Mouse (Mus musculus) limb, embryonic 14.5 days (tissue): ENCODE measurements around the gene Vmn2r108. TPM values are rescaled to one million over a fixed set of nuclear protein-coding genes. Genes with fewer than 3 reads are reported as not detected.
"Not testable (repeated sequence)": the region's sequence is repeated elsewhere in the genome, so short reads cannot be mapped to it uniquely, and the experiment has no call there.

Source experiments
- ATAC-seq: fragments of 200-750 bp; cut with Nextera tagmentation; 2 replicates; pipeline ENCODE4 v1.8.0; 2017; ENCODE audit warnings: low read depth, moderate number of reproducible peaks, moderate TSS enrichment; ENCODE audit not compliant: low FRiP score
- DNase-seq: peaks from one replicate; pipeline ENCODE4 v3.0.0-alpha.2; 2015; ENCODE audit warnings: low spot score
- H3K27ac ChIP-seq: fragments of 300-500 bp; sonication (generic); replicated peaks from 2 replicates; pipeline ENCODE4 v1.5.1; 2014; ENCODE audit warnings: low read depth, mild to moderate bottlenecking, low read length, moderate library complexity, mixed read lengths
- H3K27me3 ChIP-seq: fragments of 300-500 bp; sonication (generic); 2 replicates; pipeline ENCODE4 v1.6.1; 2014; ENCODE audit warnings: low read length, mixed read lengths; ENCODE audit not compliant: control insufficient read depth, insufficient read depth
- H3K36me3 ChIP-seq: fragments of 300-500 bp; sonication (generic); 2 replicates; pipeline ENCODE4 v1.6.1; 2014; ENCODE audit warnings: mild to moderate bottlenecking, low read length, moderate library complexity, mixed read lengths; ENCODE audit not compliant: control insufficient read depth, insufficient read depth
- H3K4me1 ChIP-seq: fragments of 300-500 bp; sonication (generic); 2 replicates; pipeline ENCODE4 v1.6.1; 2014; ENCODE audit warnings: antibody characterized with exemption, low read length, mixed read lengths; ENCODE audit not compliant: control insufficient read depth, insufficient read depth
- H3K4me2 ChIP-seq: fragments of 300-500 bp; sonication (generic); replicated peaks from 2 replicates; pipeline ENCODE4 v1.6.1; 2014; ENCODE audit warnings: low read depth, mild to moderate bottlenecking, low read length, moderate library complexity; ENCODE audit not compliant: severe bottlenecking
- H3K4me3 ChIP-seq: fragments of 300-500 bp; sonication (generic); replicated peaks from 2 replicates; pipeline ENCODE4 v1.5.1; 2014; ENCODE audit warnings: low read length
- H3K9ac ChIP-seq: fragments of 300-500 bp; sonication (generic); 2 replicates; pipeline ENCODE4 v1.6.1; 2014; ENCODE audit warnings: mild to moderate bottlenecking, low read depth, low read length, moderate library complexity; ENCODE audit not compliant: severe bottlenecking
- H3K9me3 ChIP-seq: fragments of 300-500 bp; sonication (generic); 2 replicates; pipeline ENCODE4 v1.6.1; 2016; ENCODE audit warnings: low read length; ENCODE audit not compliant: control insufficient read depth
- POLR2A ChIP-seq: fragments of 200-500 bp; IDR thresholded peaks from 2 replicates; pipeline ENCODE4 v1.8.0; 2012; ENCODE audit warnings: inconsistent platforms, mild to moderate bottlenecking, moderate library complexity, borderline replicate concordance; ENCODE audit not compliant: insufficient read depth, insufficient read length; ENCODE audit errors: extremely low read depth
- WGBS: fragments of 180-500 bp; shearing (Covaris S2); extraction: QIAGEN DNeasy Blood & Tissue Kit; methylation state at CpG from one replicate; pipeline ENCODE4 v1.1.7; 2014; 5-methylcytosine and 5-hydroxymethylcytosine counted together
- polyA plus RNA-seq, 2 experiments: library from polyadenylated mRNA; depleted of rRNA in 1 of 2; stranded (reverse) in 1 of 2; unstranded in 1 of 2; fragments of >200 nt; fragmentation: Nextera tagmentation in 1 of 2; extraction: Ambion mirVana in 1 of 2; gene quantifications; 2 replicates each; pipeline versions ENCODE4 v1.2.1 to v1.2.3; 2012 to 2014

Gene Vmn2r108
- polyA plus RNA-seq (2012; rRNA removed): not detected in 2 replicates
- polyA plus RNA-seq (2014; fragmentation: Nextera tagmentation; extraction: Ambion mirVana): not detected in 2 replicates

DNA sequence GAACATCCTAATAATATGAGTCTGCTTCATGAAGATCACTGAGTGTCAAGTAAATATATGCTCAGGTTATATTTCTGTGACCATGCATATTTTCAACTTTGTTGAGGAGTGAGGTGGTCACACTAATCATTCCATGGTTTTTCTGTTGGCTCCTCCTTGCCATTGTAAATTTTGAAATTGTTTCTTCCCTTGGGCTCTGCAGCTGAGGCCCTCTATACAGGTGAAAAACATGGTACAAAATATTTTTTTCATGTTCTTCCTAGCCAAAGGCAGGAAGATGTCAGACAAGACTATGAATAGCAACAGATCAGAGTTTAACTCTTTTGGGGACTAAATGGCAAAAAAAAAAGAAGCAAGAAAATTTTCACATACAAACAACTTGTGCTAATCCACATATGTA is at the start of gene Vmn2r108:
Vmn2r108 (minus strand) TSS at position 101 of the 400 bp plus-strand sequence.
- H3K9me3 ChIP-seq: no peaks in the 10 kb centered on the region
- ATAC-seq (no peak), DNase-seq (no peak)
- H3K9ac ChIP-seq: no peak within 1 kb of the TSS
- no peak within 1 kb of the TSS for H3K27ac ChIP-seq
- TF ChIP-seq POLR2A: no peak
- H3K4me3 ChIP-seq: no peak within 1 kb of the TSS
- no peak within 1 kb of the TSS for H3K4me2 ChIP-seq
- H3K36me3 ChIP-seq: no peaks in the 10 kb centered on the region
- H3K27me3 ChIP-seq: no peaks in the 10 kb centered on the region
- no peaks in the 10 kb centered on the region for H3K4me1 ChIP-seq

DNA sequence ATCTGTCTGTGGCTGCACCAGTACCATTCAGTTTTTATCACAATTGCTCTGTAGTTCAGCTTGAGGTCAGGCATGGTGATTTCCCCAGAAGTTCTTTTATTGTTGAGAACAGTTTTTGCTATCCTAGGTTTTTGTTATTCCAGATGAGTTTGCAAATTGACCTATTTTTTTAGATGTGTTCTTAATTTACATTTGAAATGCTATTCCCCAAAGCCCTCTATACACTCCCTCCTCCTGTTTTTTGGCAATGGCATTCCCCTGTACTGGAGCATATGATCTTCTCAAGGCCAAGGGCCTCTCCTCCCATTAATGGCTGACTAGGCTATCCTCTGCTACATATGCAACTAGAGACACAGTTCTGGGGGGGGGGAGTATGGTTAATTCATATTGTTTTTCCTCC is 27.1 kb upstream of the Vmn2r108 start:
- H3K27ac ChIP-seq, H3K27me3 ChIP-seq, H3K4me3 ChIP-seq, ATAC-seq, H3K4me2 ChIP-seq, H3K9ac ChIP-seq, H3K4me1 ChIP-seq, DNase-seq, H3K36me3 ChIP-seq, H3K9me3 ChIP-seq: not testable (repeated sequence)

DNA sequence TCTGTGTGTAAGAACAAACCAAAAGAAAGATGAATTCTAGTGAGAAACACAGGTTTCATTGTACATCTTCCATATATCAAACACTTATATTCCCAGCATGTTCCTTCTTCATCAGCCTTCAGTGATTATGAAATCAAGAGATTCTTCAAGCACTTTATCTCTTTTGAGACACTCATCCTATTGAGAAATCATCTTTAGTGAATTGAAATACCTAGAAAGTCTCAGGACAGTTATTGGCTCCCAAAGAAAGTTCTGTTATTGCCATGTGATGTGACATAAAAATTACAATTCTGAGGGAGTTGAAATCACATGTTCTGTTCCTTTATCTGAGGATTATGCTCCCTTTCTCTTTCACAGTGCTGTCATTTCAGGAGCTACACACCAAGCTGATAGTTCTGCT is 16.7 kb upstream of the Vmn2r108 start, which contains the start of gene Vmn1r225:
Vmn1r225 (plus strand) TSS at position 301 of the 400 bp plus-strand sequence.
- Histone ChIP-seq H3K27me3 (no peaks in the 10 kb centered on the region), H3K4me3 (no peak within 1 kb of the TSS), H3K9ac (no peak within 1 kb of the TSS), H3K27ac (no peak within 1 kb of the TSS), H3K36me3 (no peaks in the 10 kb centered on the region), H3K4me2 (no peak within 1 kb of the TSS), H3K4me1 (no peaks in the 10 kb centered on the region), H3K9me3 (no peaks in the 10 kb centered on the region; the same call in 1 of the 2 replicates)
- ATAC-seq: no peak
- TF ChIP-seq POLR2A: no peak
- DNase-seq: no peak

DNA sequence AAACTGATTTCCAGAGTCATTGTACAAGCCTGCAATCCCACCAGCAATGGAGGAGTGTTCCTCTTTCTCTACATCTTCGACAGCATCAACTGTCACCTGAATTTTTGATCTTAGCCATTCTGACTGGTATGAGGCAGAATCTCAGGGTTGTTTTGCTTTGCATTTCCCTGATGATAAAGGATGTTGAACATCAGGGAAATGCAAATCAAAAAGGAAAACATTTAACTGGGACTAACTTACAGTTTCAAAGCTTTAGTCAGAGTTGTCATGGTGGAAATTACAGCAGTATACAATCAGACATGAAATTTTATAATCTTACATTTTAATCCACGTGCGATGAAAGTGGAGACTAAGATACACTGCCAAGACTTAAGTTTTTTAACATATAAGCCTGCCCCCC is 7.8 kb downstream of the Vmn2r108 start:
- Histone ChIP-seq H3K27ac (no peak overlapping the region), H3K9me3 (no peaks in the 10 kb centered on the region), H3K4me1 (no peaks in the 10 kb centered on the region), H3K4me2 (no peak overlapping the region), H3K4me3 (no peak overlapping the region), H3K36me3 (no peaks in the 10 kb centered on the region), H3K27me3 (no peaks in the 10 kb centered on the region), H3K9ac (no peak overlapping the region)
- 69% methylated on average over 3 of the region's 3 CpGs for WGBS
- no peak for DNase-seq
- no peak for ATAC-seq
- TF ChIP-seq POLR2A: no peak

DNA sequence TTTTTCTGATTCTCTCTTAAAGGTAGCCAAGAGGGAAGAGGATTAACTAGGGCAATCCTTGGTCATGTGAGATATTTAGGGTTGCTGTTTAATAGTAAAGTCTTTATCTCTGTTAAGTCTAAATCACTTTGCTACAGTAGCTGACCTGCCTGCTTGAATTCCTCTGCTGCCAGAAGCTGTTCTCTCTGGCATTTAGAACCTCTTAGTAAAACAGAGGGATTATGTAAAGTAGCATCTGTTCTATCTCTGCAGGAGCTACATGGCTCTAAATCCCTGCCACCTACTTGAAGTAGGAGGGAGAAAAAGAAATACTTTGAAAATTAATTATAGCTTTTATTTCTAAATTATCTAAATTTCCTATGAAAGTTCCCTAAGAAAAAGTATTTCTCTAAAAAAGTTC is 41.9 kb downstream of the Vmn2r108 start:
- no peaks in the 10 kb centered on the region for H3K4me1 ChIP-seq
- no peaks in the 10 kb centered on the region for H3K27me3 ChIP-seq
- H3K27ac ChIP-seq: no peak overlapping the region
- ATAC-seq: no peak
- no peak for DNase-seq
- no peak for TF ChIP-seq POLR2A
- H3K4me3 ChIP-seq: no peak overlapping the region
- H3K9me3 ChIP-seq: peaks cover 4% of the 10 kb centered on the region
- no peak overlapping the region for H3K4me2 ChIP-seq
- no peaks in the 10 kb centered on the region for H3K36me3 ChIP-seq
- H3K9ac ChIP-seq: no peak overlapping the region

DNA sequence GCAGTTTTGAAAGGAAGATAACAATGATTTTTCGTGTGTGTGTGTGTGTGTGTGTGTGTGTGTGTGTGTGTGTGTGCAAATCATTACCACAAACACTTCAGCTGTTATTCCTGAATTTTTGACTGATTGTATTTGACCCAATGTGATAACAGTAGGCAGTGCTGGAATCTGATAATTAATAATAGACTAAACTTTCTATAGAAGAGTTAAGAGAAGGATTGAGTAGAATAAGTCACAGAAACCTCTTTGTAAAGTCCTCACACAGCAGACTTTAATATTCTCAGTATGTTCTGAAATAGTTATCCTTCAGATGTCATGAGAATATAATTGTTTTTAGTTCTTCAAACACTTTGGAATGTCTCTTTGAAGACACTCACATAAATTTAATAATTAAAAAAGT is 67.3 kb downstream of the Vmn2r108 start, which contains the start of gene Vmn1r224:
Vmn1r224 (plus strand) TSS at position 301 of the 400 bp plus-strand sequence.
- H3K9ac ChIP-seq: no peak within 1 kb of the TSS
- TF ChIP-seq POLR2A: no peak
- DNase-seq (no peak), ATAC-seq (no peak)
- H3K27ac ChIP-seq: no peak within 1 kb of the TSS
- WGBS: 38% methylated on average over 1 of the region's 1 CpGs
- H3K9me3 ChIP-seq: no peaks in the 10 kb centered on the region; the same call in 1 of the 2 replicates
- no peak within 1 kb of the TSS for H3K4me2 ChIP-seq
- H3K36me3 ChIP-seq: no peaks in the 10 kb centered on the region
- H3K4me1 ChIP-seq: no peaks in the 10 kb centered on the region
- H3K4me3 ChIP-seq: no peak within 1 kb of the TSS
- no peaks in the 10 kb centered on the region for H3K27me3 ChIP-seq

Other genes starting within 250 kb of the Vmn2r108 start
- gene Vmn2r105, start 246.3 kb downstream of the Vmn2r108 start, polyA plus RNA-seq (2012; rRNA removed): not detected in 2 replicates
- gene Vmn2r105, start 246.3 kb downstream of the Vmn2r108 start, polyA plus RNA-seq (2014; fragmentation: Nextera tagmentation; extraction: Ambion mirVana): not detected in 2 replicates
- not detected in 2 replicates for gene Vmn2r106, start 195.8 kb downstream of the Vmn2r108 start, polyA plus RNA-seq (2012; rRNA removed)
- gene Vmn2r106, start 195.8 kb downstream of the Vmn2r108 start, polyA plus RNA-seq (2014; fragmentation: Nextera tagmentation; extraction: Ambion mirVana): not detected in 2 replicates
- not detected in 2 replicates for gene Vmn2r107, start 136.1 kb downstream of the Vmn2r108 start, polyA plus RNA-seq (2012; rRNA removed)
- gene Vmn2r107, start 136.1 kb downstream of the Vmn2r108 start, polyA plus RNA-seq (2014; fragmentation: Nextera tagmentation; extraction: Ambion mirVana): not detected in 2 replicates
- gene Vmn1r224, start 67.2 kb downstream of the Vmn2r108 start, polyA plus RNA-seq (2012; rRNA removed): not detected in 2 replicates
- gene Vmn1r224, start 67.2 kb downstream of the Vmn2r108 start, polyA plus RNA-seq (2014; fragmentation: Nextera tagmentation; extraction: Ambion mirVana): not detected in 2 replicates
- not detected in 2 replicates for gene Vmn1r225, start 16.8 kb upstream of the Vmn2r108 start, polyA plus RNA-seq (2012; rRNA removed)
- not detected in 2 replicates for gene Vmn1r225, start 16.8 kb upstream of the Vmn2r108 start, polyA plus RNA-seq (2014; fragmentation: Nextera tagmentation; extraction: Ambion mirVana)
- gene Vmn2r109, start 83.4 kb upstream of the Vmn2r108 start, polyA plus RNA-seq (2012; rRNA removed): not detected in 2 replicates
- not detected in 2 replicates for gene Vmn2r109, start 83.4 kb upstream of the Vmn2r108 start, polyA plus RNA-seq (2014; fragmentation: Nextera tagmentation; extraction: Ambion mirVana)
- gene Vmn2r110, start 115.1 kb upstream of the Vmn2r108 start, polyA plus RNA-seq (2012; rRNA removed): not detected in 2 replicates
- gene Vmn2r110, start 115.1 kb upstream of the Vmn2r108 start, polyA plus RNA-seq (2014; fragmentation: Nextera tagmentation; extraction: Ambion mirVana): 0.03 and 0.07 TPM in 2 replicates
- not detected in 2 replicates for gene Fpr-rs3, start 143.5 kb upstream of the Vmn2r108 start, polyA plus RNA-seq (2012; rRNA removed)
- gene Fpr-rs3, start 143.5 kb upstream of the Vmn2r108 start, polyA plus RNA-seq (2014; fragmentation: Nextera tagmentation; extraction: Ambion mirVana): not detected in 2 replicates
- gene Vmn1r226, start 201.5 kb upstream of the Vmn2r108 start, polyA plus RNA-seq (2012; rRNA removed): not detected in 2 replicates
- gene Vmn1r226, start 201.5 kb upstream of the Vmn2r108 start, polyA plus RNA-seq (2014; fragmentation: Nextera tagmentation; extraction: Ambion mirVana): not detected in 2 replicates
- not detected in 2 replicates for gene Vmn1r227, start 248.5 kb upstream of the Vmn2r108 start, polyA plus RNA-seq (2012; rRNA removed)
- gene Vmn1r227, start 248.5 kb upstream of the Vmn2r108 start, polyA plus RNA-seq (2014; fragmentation: Nextera tagmentation; extraction: Ambion mirVana): not detected in 2 replicates